Mouse (Mus musculus): ENCODE results near the gene Phgdh.
"Not testable (repeated sequence)": the region's sequence is repeated elsewhere in the genome, so short reads cannot be mapped to it uniquely, and the experiment has no call there.

The Phgdh gene

DNA sequence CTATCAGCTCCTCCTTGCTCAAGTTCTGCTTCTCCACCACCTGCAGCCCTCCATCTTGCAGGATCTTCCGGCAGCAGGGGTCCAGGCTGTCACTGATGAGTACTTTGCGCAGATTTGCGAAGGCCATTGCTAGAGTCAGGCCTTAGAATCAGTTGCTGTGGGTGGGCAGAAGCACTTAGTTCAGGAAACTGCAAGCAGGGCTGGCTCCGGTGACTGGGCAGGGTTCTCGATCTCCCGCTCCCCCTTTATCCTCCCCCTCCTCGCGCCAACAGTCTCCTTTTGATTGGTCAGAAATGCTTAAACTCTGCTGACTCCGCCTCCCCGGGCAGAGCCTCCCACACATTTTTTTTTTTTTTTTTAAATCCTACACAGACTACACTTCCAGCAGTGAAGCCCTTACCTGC is at the start of gene Phgdh:
TSS of gene Phgdh (minus strand) at position 285 of the 404 bp plus-strand sequence.
- in situ Hi-C loops (cut with MboI; ENCODE audit: low sequenced_read_pairs), result not testable (repeated sequence)

DNA sequence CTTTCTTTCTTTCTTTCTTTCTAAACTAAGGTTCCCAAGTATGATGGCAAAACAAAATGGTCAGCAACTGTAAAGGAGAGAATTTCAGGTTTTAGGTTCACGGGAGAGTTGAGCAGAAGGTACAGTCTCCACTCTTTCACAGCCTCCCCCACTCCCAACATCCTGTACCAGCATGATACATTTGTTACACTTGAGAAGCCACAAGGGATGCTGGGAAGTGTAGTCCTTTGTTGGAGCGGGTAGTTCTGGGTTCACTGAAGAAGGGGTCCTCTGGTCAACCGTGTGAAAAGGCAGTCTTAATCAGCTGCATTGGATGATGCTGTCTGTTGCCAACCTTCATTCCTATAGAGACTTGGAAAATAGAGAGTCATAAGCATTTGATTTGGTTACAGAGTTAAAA is 49.5 kb upstream of the Phgdh start:
- in situ Hi-C loops (cut with MboI; ENCODE audit: low sequenced_read_pairs), result no loop called here

DNA sequence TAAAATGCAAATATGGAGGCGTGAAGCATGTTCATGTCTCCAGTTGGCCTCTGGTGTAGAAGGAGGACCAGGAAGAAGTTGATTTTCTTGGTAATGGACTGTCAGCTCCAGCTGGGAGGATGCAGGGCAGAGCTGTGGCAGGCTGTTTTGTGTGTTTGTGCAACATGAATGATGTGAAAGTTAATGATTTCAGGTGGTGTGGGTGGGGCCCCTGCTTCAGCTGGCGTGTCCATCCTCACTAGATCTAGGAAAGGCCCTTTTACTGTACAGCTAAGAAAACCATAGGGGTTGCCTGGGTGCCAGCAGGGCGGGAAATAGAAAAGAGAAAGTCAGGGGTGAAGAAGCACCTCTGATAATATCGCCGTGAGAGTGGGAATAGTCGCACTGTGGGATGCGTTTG is 48.0 kb upstream of the Phgdh start:
- in situ Hi-C loops (cut with MboI; ENCODE audit: low sequenced_read_pairs), result no loop called here

GRCm38 (mm10) chr3:98387086-98387485 is 47.3 kb upstream of the Phgdh start:
- in situ Hi-C loops (cut with MboI; ENCODE audit: low sequenced_read_pairs), result no loop called here

DNA sequence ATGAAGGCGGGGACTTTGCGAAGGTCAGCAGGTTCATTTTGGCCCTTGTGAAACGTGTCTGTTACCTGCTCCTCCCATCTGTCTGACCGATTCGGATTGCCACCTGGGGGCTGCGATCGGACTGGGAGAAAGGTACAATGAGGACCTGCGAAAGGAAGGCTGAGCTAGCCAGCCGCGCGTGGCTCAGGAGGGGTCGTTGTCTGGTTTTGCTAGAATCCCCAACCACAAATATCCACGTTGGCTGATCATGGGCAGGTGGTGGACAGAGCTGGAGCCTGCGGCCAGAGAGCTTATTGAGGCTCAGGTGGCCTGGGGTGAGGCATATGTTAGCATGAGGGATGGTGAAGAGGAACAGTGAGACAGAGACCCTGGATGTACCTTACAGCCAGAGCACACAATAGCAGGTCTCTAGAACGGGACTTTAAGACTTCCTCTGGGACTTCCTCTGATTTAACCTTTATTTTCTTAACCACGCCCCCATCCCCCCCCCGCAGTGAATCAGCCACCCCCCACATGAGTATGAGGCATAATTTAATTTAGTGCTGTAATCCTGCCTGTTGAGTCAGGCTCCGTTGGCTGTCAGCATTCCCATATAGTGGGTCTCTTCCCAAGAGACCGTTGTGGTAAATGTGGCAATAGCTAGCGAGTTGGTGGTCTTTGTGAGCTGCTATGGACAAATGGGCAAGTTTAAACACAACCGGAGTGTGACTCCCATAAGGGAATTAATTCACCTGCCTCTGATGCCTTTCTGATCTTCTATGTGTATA is 43.4 kb upstream of the Phgdh start:
- in situ Hi-C loops (cut with MboI; ENCODE audit: low sequenced_read_pairs), result no loop called here

DNA sequence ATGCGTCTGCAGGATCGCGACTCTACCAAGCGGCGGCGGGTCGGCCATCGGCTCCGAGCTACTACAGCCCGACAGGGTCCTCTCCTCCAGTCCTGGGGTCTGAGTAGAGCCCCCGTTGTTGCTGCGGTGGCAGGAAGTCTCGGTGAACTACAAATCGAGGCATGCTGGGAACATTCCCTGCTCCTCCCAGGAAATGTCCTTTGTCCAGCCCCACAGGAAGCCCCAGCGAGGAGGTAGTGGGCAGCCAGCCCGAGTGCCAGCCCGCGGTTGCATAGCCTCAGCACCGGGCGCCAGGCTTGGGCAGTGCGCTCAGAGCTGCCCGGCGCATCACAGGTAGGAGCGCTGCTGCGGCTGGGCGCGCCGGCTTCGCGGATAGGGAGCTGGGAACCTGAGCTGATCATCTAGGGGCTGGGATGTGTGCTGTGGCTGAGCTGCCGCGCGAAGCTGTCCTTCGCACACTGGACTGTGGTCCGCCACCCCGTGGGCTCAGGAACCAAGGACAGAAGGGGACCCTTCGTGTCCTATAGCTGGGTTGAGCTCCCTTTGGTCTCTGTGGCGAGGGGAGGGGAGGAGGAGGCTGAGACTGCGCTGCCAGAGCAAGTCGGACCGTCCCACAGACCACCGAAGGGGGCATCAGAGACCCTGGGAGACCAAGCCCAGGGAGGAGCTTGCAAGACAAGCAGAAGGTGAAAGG is 42.6 kb upstream of the Phgdh start, which contains the start of gene Zfp697:
TSS of gene Zfp697 (plus strand) at position 216 of the 694 bp plus-strand sequence.
- in situ Hi-C loops (cut with MboI; ENCODE audit: low sequenced_read_pairs), result no loop called here

DNA sequence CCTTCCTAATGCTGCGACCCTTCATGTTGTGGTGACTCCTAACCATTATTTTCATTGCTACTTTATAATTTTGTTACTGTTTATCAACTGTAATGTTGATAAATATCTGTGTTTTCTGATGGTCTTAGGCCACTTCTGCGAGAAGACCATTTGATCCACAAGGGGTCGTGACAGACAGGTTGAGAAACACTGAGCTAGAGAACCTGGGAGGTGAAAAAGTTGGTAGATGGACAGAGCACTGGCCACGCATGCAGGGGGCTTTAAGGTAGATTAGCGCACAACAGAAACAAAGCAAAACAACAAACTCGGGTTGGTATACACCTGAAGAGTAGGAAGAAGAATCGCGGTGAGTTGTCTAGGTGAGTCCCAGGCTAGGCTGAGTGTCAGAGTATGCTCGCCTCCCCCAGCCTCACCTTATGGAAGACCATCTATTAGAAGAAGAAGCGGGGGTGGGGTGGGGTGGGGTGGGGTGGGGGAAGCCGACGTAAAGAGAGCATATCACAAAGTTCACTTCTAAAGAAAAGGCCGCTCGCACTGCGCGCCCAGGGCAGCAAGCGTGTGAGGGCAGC is 42.0 kb upstream of the Phgdh start:
- in situ Hi-C loops (cut with MboI; ENCODE audit: low sequenced_read_pairs), result no loop called here

DNA sequence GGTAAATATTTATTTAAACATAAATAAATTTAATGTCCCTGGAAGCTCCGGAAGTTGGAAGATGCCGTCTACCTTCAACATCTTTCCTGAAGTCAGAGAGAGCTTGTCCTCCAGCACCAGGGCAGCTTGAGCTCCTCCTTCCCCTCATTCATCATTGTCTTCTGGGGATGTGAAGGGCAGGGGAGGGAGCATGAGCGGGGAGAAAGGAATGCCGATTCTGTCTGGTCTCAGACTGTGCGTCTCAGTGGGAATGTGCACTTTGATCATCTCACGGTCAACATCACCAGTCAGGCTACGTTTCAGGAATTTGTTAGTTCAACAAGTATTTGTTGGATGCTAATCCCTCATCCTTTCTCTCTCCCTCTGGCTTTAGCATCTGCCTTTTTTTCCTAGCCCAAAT is 39.4 kb upstream of the Phgdh start:
- in situ Hi-C loops (cut with MboI; ENCODE audit: low sequenced_read_pairs), result no loop called here

GRCm38 (mm10) chr3:98378267-98378666 is 38.5 kb upstream of the Phgdh start:
- in situ Hi-C loops (cut with MboI; ENCODE audit: low sequenced_read_pairs), result no loop called here

GRCm38 (mm10) chr3:98374980-98375379 is 35.2 kb upstream of the Phgdh start:
- in situ Hi-C loops (cut with MboI; ENCODE audit: low sequenced_read_pairs), result no loop called here

DNA sequence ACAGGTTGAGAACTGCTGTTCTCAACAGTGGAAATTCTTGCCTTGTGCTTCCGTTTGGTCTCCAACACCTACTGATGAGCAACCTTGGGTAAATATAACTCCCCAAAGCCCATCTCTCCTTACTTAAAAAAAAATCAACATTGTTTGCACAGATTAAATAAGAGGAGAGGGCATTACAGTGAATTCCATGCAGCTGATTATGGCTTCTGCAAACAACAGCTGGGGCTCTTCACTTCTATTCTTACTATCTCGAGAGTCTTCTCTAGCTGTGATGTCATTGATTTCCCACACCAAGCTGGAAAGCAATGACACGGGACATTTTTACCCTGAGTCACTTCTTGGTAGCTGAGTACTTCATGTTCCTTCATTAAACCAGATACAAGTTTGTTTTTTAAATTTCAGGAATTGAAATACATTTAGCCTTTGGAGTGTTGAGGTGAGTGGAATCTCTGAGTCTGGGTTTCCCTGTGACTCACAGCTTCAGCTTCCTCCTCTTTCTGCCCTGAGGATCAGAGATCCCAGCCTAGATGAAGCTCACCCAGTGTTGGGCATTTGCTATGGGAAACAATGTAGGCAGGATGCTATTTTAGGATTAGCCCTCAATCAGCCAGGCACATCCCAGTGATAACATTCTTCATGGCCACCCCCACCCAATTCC is 34.4 kb upstream of the Phgdh start:
- in situ Hi-C loops (cut with MboI; ENCODE audit: low sequenced_read_pairs), result no loop called here

GRCm38 (mm10) chr3:98368776-98369175 is 29.0 kb upstream of the Phgdh start:
- in situ Hi-C loops (cut with MboI; ENCODE audit: low sequenced_read_pairs), result no loop called here

DNA sequence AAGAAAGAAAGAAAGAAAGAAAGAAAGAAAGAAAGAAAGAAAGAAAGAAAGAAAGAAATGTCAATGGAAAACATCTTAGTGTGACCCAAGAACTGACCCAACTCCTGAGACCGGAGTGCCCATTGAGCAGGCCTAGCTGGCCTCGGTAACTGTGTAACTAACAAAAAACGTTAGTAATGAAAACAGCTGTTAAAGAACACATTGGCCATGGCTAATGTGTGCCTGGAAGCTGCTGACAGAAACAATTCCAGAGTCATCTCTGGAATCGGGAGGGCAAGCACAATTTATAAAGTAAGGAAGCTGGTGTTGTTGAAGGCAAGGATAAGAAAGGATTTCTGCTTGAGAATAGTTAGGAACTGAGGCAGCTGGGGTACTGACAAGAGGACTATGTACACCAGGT is 28.5 kb upstream of the Phgdh start:
- in situ Hi-C loops (cut with MboI; ENCODE audit: low sequenced_read_pairs), result no loop called here

GRCm38 (mm10) chr3:98366823-98367222 is 27.0 kb upstream of the Phgdh start:
- in situ Hi-C loops (cut with MboI; ENCODE audit: low sequenced_read_pairs), result no loop called here

DNA sequence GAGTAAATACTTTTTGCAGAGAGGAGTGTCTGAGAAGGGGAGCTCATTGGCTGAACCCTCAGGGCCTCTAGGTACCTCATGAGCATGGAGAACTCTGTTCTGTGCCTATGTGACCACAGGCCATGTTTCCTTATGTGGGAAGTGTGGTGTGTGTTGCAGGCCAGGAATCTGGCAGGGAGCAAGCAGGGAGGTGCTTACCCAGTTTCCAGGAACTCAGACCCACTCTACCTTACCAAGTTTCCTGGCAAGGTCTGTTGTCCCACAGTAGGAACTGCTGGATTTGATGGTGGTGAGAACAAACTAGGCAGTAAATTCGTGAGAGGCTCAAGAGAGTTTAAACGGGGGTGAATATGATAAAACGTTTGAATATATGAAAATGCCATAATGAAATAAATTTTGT is 26.3 kb upstream of the Phgdh start:
- in situ Hi-C loops (cut with MboI; ENCODE audit: low sequenced_read_pairs), result no loop called here

GRCm38 (mm10) chr3:98362753-98363152 is 23.0 kb upstream of the Phgdh start:
- in situ Hi-C loops (cut with MboI; ENCODE audit: low sequenced_read_pairs), result no loop called here

- in situ Hi-C loops (cut with MboI; ENCODE audit: low sequenced_read_pairs), result no loop called here
Measured at GRCm38 (mm10) chr3:98356632-98357370, 17.0 kb upstream of the Phgdh start.

DNA sequence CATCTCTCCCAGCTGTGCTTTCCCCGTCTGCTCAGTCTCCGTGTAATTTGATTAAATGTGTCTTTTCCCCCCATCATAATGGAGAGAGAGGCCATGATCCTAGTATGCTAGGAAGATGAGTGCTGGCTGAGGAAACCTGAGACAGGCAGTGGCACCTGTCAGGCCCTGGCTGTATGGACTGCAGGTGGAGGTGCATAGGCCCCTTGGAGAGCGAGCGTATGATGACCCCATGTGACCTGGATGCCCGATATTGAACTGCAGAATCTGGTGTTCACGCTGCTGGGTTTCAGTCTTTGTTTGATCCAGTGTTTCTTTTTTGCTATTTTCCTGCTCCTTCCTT is 16.2 kb upstream of the Phgdh start:
- in situ Hi-C loops (cut with MboI; ENCODE audit: low sequenced_read_pairs), result no loop called here

DNA sequence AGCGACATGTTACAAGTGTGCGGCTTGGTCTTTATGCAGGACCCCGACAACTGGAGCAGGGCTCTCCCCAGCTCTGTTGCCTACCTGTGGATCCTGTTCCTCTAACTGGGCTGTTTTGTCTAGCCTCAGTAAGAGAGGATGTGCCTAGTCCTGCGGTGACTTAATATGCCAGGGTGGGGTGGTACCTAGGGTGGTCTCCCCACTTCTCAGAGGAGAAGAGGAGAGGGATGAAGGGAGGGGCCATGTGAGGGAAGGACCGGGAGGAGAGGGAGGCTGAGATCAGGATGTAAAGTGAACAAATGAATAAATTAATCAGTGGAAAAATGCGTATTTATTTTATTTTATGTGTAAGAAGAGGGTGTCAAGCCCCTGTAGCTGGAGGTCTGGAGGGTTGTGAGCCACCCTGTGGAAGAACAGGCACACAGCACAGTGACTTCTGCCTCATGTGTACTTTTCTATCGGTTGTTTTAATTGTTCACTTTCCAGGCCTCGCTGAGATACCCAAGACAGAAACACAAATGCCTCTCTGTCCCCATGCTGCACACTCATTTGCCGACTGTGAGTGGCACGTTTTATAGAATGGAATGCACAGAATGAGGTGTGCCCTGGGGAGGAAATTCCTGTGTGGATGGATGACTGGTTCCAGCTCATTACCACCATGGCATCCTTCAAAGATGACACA is 15.7 kb upstream of the Phgdh start:
- in situ Hi-C loops (cut with MboI; ENCODE audit: low sequenced_read_pairs), result no loop called here

DNA sequence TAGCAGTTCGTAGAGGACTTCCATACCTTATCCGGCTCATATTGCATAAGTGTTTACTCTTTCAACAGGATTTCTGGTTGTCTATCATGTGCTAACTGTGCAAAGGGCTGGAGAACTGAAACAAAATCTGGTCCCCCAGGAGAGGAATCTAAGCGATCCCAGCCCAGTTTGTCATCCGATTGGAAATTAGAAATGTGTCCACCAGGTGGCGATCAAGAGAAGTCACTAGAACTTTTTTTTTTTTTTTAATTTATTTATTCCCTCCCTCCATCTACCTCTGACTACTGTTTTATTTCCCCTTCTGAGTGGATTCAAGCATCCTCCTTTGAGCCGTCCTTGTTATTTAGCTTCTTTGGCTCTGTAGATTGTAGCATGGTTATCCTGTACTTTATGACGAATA is 14.1 kb upstream of the Phgdh start:
- in situ Hi-C loops (cut with MboI; ENCODE audit: low sequenced_read_pairs), result no loop called here

Data from CH12F3 (cell line).